Mouse (Mus musculus): Measurements from ENCODE around the gene Olfr1390. TPM values are rescaled to one million over a fixed set of nuclear protein-coding genes. Genes with fewer than 3 reads are reported as not detected.
"Not testable (repeated sequence)": the region's sequence is repeated elsewhere in the genome, so short reads cannot be mapped to it uniquely, and the experiment has no call there.

The Olfr1390 gene
- polyA plus RNA-seq (2015; fragmentation: Nextera tagmentation; extraction: Ambion mirVana), result not detected in 2 replicates

- 68% methylated on average over 1 of the region's 1 CpGs for WGBS
- H3K4me2 ChIP-seq, result no peak within 1 kb of the TSS
- no peak within 1 kb of the TSS for H3K4me3 ChIP-seq
- H3K27ac ChIP-seq, result no peak within 1 kb of the TSS
- no peaks in the 10 kb centered on the region for H3K36me3 ChIP-seq
- no peaks in the 10 kb centered on the region for H3K4me1 ChIP-seq
- H3K9ac ChIP-seq, result no peak within 1 kb of the TSS
- no peaks in the 10 kb centered on the region for H3K9me3 ChIP-seq
- ATAC-seq (ENCODE audit: borderline replicate concordance, extremely low read depth, low FRiP score, low TSS enrichment), result no peak
- H3K27me3 ChIP-seq, result no peaks in the 10 kb centered on the region
Measured at GRCm38 (mm10) chr11:49334888-49335287, at the start of gene Olfr1390. TSS of gene Olfr1390 (plus strand) at chr11:49335188.

- Histone ChIP-seq H3K4me1 (no peaks in the 10 kb centered on the region), H3K9me3 (no peaks in the 10 kb centered on the region), H3K4me3 (no peak overlapping the region), H3K9ac (no peak overlapping the region), H3K4me2 (no peak overlapping the region), H3K27me3 (no peaks in the 10 kb centered on the region), H3K27ac (no peak overlapping the region), H3K36me3 (no peaks in the 10 kb centered on the region)
- WGBS, result 65% methylated on average over 2 of the region's 2 CpGs
- no peak for ATAC-seq (ENCODE audit: borderline replicate concordance, extremely low read depth, low FRiP score, low TSS enrichment)
Measured at GRCm38 (mm10) chr11:49287251-49287650, 47.7 kb upstream of the Olfr1390 start.

GRCm38 (mm10) chr11:49292777-49293176 lies 42.2 kb upstream of the Olfr1390 start:
- no peaks in the 10 kb centered on the region for H3K36me3 ChIP-seq
- 64% methylated on average over 3 of the region's 3 CpGs for WGBS
- no peaks in the 10 kb centered on the region for H3K9me3 ChIP-seq
- no peak overlapping the region for H3K27ac ChIP-seq
- H3K27me3 ChIP-seq, result no peaks in the 10 kb centered on the region
- ATAC-seq (ENCODE audit: borderline replicate concordance, extremely low read depth, low FRiP score, low TSS enrichment), result no peak
- no peak overlapping the region for H3K4me2 ChIP-seq
- H3K4me3 ChIP-seq, result no peak overlapping the region
- H3K9ac ChIP-seq, result no peak overlapping the region
- H3K4me1 ChIP-seq, result no peaks in the 10 kb centered on the region

- Histone ChIP-seq H3K4me2 (no peak within 1 kb of the TSS), H3K27me3 (no peaks in the 10 kb centered on the region), H3K9me3 (no peaks in the 10 kb centered on the region), H3K4me3 (no peak within 1 kb of the TSS), H3K4me1 (no peaks in the 10 kb centered on the region), H3K36me3 (no peaks in the 10 kb centered on the region), H3K9ac (no peak within 1 kb of the TSS), H3K27ac (no peak within 1 kb of the TSS)
- no peak for ATAC-seq (ENCODE audit: borderline replicate concordance, extremely low read depth, low FRiP score, low TSS enrichment)
Measured at GRCm38 (mm10) chr11:49304441-49304840, 30.5 kb upstream of the Olfr1390 start, which contains the start of gene Olfr10. TSS of gene Olfr10 (plus strand) at chr11:49304741.

- H3K9ac ChIP-seq; H3K4me3 ChIP-seq; H3K4me1 ChIP-seq; H3K4me2 ChIP-seq; H3K9me3 ChIP-seq; H3K36me3 ChIP-seq; H3K27me3 ChIP-seq; ATAC-seq (ENCODE audit: borderline replicate concordance, extremely low read depth, low FRiP score, low TSS enrichment); H3K27ac ChIP-seq: not testable (repeated sequence)
- WGBS, result 70% methylated on average over 5 of the region's 5 CpGs
Measured at GRCm38 (mm10) chr11:49308547-49308946, 26.4 kb upstream of the Olfr1390 start.

- H3K27me3 ChIP-seq, result no peaks in the 10 kb centered on the region
- no peak within 1 kb of the TSS for H3K9ac ChIP-seq
- ATAC-seq (ENCODE audit: borderline replicate concordance, extremely low read depth, low FRiP score, low TSS enrichment), result no peak
- H3K9me3 ChIP-seq, result no peaks in the 10 kb centered on the region
- H3K36me3 ChIP-seq, result no peaks in the 10 kb centered on the region
- no peaks in the 10 kb centered on the region for H3K4me1 ChIP-seq
- 79% methylated on average over 2 of the region's 2 CpGs for WGBS
- no peak within 1 kb of the TSS for H3K4me3 ChIP-seq
- H3K4me2 ChIP-seq, result no peak within 1 kb of the TSS
- no peak within 1 kb of the TSS for H3K27ac ChIP-seq
Measured at GRCm38 (mm10) chr11:49322442-49322841, 12.5 kb upstream of the Olfr1390 start, which contains the start of gene Olfr1391. TSS of gene Olfr1391 (plus strand) at chr11:49322742.

GRCm38 (mm10) chr11:49326726-49327125 lies 8.3 kb upstream of the Olfr1390 start:
- Histone ChIP-seq H3K27me3 (no peaks in the 10 kb centered on the region), H3K9ac (no peak overlapping the region), H3K4me2 (no peak overlapping the region), H3K36me3 (no peaks in the 10 kb centered on the region), H3K27ac (no peak overlapping the region), H3K9me3 (no peaks in the 10 kb centered on the region), H3K4me3 (no peak overlapping the region), H3K4me1 (no peaks in the 10 kb centered on the region)
- ATAC-seq (ENCODE audit: borderline replicate concordance, extremely low read depth, low FRiP score, low TSS enrichment), result no peak
- WGBS, result 81% methylated on average over 3 of the region's 3 CpGs

- Histone ChIP-seq H3K4me3 (no peak overlapping the region), H3K9me3 (no peaks in the 10 kb centered on the region), H3K4me2 (no peak overlapping the region), H3K36me3 (no peaks in the 10 kb centered on the region), H3K4me1 (no peaks in the 10 kb centered on the region), H3K27me3 (no peaks in the 10 kb centered on the region), H3K9ac (no peak overlapping the region), H3K27ac (no peak overlapping the region)
- WGBS, result 57% methylated on average over 1 of the region's 1 CpGs
- no peak for ATAC-seq (ENCODE audit: borderline replicate concordance, extremely low read depth, low FRiP score, low TSS enrichment)
Measured at GRCm38 (mm10) chr11:49329686-49330085, 5.3 kb upstream of the Olfr1390 start.

- no peak overlapping the region for H3K4me3 ChIP-seq
- H3K4me2 ChIP-seq, result no peak overlapping the region
- H3K9ac ChIP-seq, result no peak overlapping the region
- no peaks in the 10 kb centered on the region for H3K36me3 ChIP-seq
- no peaks in the 10 kb centered on the region for H3K27me3 ChIP-seq
- WGBS, result 59% methylated on average over 4 of the region's 4 CpGs
- no peak overlapping the region for H3K27ac ChIP-seq
- H3K4me1 ChIP-seq, result no peaks in the 10 kb centered on the region
- no peaks in the 10 kb centered on the region for H3K9me3 ChIP-seq
- no peak for ATAC-seq (ENCODE audit: borderline replicate concordance, extremely low read depth, low FRiP score, low TSS enrichment)
Measured at GRCm38 (mm10) chr11:49337150-49337832, 2.3 kb downstream of the Olfr1390 start.

- Histone ChIP-seq H3K27ac (no peak overlapping the region), H3K27me3 (no peaks in the 10 kb centered on the region), H3K9me3 (no peaks in the 10 kb centered on the region), H3K4me3 (no peak overlapping the region), H3K36me3 (no peaks in the 10 kb centered on the region), H3K9ac (no peak overlapping the region), H3K4me2 (no peak overlapping the region), H3K4me1 (no peaks in the 10 kb centered on the region)
- no peak for ATAC-seq (ENCODE audit: borderline replicate concordance, extremely low read depth, low FRiP score, low TSS enrichment)
Measured at GRCm38 (mm10) chr11:49383133-49383532, 48.1 kb downstream of the Olfr1390 start.

GRCm38 (mm10) chr11:49386118-49386517 lies 51.1 kb downstream of the Olfr1390 start:
- H3K36me3 ChIP-seq; H3K4me1 ChIP-seq; H3K27ac ChIP-seq; H3K9me3 ChIP-seq; H3K9ac ChIP-seq; H3K27me3 ChIP-seq; H3K4me3 ChIP-seq; ATAC-seq (ENCODE audit: borderline replicate concordance, extremely low read depth, low FRiP score, low TSS enrichment); H3K4me2 ChIP-seq: not testable (repeated sequence)
- 88% methylated on average over 7 of the region's 7 CpGs for WGBS

All from lung, embryonic 15.5 days (tissue).